Mouse (Mus musculus): ENCODE measurements around the gene Ankrd55.

GRCm38 (mm10) chr13:112294446-112294845 is 6.2 kb downstream of the Ankrd55 start:
- TF ChIP-seq CTCF (conservative IDR thresholded peaks at IDR 0.05; ENCODE audit: insufficient read depth, insufficient read length, low read depth, low read length): no peak
- TF ChIP-seq POLR2A (IDR thresholded peaks at IDR 0.05; ENCODE audit: low read depth, low read length): no peak
